Mouse (Mus musculus) stomach, embryonic 14.5 days (tissue): ENCODE results near the gene Prkag2. TPM values are rescaled to one million over a fixed set of nuclear protein-coding genes. Genes with fewer than 3 reads are reported as not detected.

Experiments used
- ATAC-seq: fragments of 200-750 bp; cut with Nextera tagmentation; 2 replicates; pipeline ENCODE4 v1.8.0; 2017; ENCODE audit warnings: low read depth, moderate TSS enrichment; ENCODE audit not compliant: insufficient number of reproducible peaks, insufficient read depth, low FRiP score
- H3K27ac ChIP-seq: fragments of 300-500 bp; sonication (generic); 2 replicates; pipeline ENCODE4 v1.5.1; 2014; ENCODE audit warnings: mild to moderate bottlenecking, low read length, moderate library complexity, mixed read lengths
- H3K27me3 ChIP-seq: fragments of 300-500 bp; sonication (generic); 2 replicates; pipeline ENCODE4 v1.6.1; 2014; ENCODE audit warnings: low read length, control low read depth, mixed read lengths; ENCODE audit not compliant: control insufficient read depth, insufficient read depth
- H3K36me3 ChIP-seq: fragments of 300-500 bp; sonication (generic); 2 replicates; pipeline ENCODE4 v1.6.1; 2014; ENCODE audit warnings: mild to moderate bottlenecking, control low read depth, low read length, moderate library complexity, mixed read lengths; ENCODE audit not compliant: control insufficient read depth, insufficient read depth
- H3K4me1 ChIP-seq: fragments of 300-500 bp; sonication (generic); 2 replicates; pipeline ENCODE4 v1.6.1; 2014; ENCODE audit warnings: low read length, control low read depth, mixed read lengths; ENCODE audit not compliant: control insufficient read depth, insufficient read depth
- H3K4me2 ChIP-seq: fragments of 300-500 bp; sonication (generic); replicated peaks from 2 replicates; pipeline ENCODE4 v1.6.1; 2014; ENCODE audit warnings: low read depth, low read length, control low read depth
- H3K4me3 ChIP-seq: fragments of 300-500 bp; sonication (generic); 2 replicates; pipeline ENCODE4 v1.5.1; 2014; ENCODE audit warnings: low read depth, low read length, control low read depth
- H3K9ac ChIP-seq: fragments of 300-500 bp; sonication (generic); replicated peaks from 2 replicates; pipeline ENCODE4 v1.6.1; 2014; ENCODE audit warnings: low read depth, mild to moderate bottlenecking, control low read depth, low read length, moderate library complexity, mixed read lengths
- H3K9me3 ChIP-seq: fragments of 300-500 bp; sonication (generic); 2 replicates; pipeline ENCODE4 v1.6.1; 2016; ENCODE audit warnings: low read depth, low read length, control low read depth; ENCODE audit not compliant: control insufficient read depth
- WGBS: fragments of 180-500 bp; shearing (Covaris S2); extraction: QIAGEN DNeasy Blood & Tissue Kit; methylation state at CpG from one replicate; pipeline ENCODE4 v1.1.7; 2014; 5-methylcytosine and 5-hydroxymethylcytosine counted together
- polyA plus RNA-seq: library from polyadenylated mRNA; unstranded; fragments of >200 nt; fragmentation: Nextera tagmentation; extraction: Ambion mirVana; gene quantifications from 2 replicates; pipeline ENCODE4 v1.2.1, GENCODE M21; 2014

Gene Prkag2
- polyA plus RNA-seq, 1 experiment from 2014 or later, result 54.7 TPM

GRCm38 (mm10) chr5:25115216-25115615 is 14.8 kb upstream of the Prkag2 start:
- no peak overlapping the region for H3K27ac ChIP-seq
- H3K27me3 ChIP-seq, result no peaks in the 10 kb centered on the region
- no peak for ATAC-seq
- H3K4me1 ChIP-seq, result no peaks in the 10 kb centered on the region
- H3K9ac ChIP-seq, result no peak overlapping the region
- H3K4me3 ChIP-seq, result no peak overlapping the region
- H3K36me3 ChIP-seq, result no peaks in the 10 kb centered on the region
- WGBS, result 61% methylated on average over 5 of the region's 5 CpGs
- H3K9me3 ChIP-seq, result no peaks in the 10 kb centered on the region
- H3K4me2 ChIP-seq, result no peak overlapping the region

- no peak overlapping the region for H3K27ac ChIP-seq
- no peak overlapping the region for H3K4me3 ChIP-seq
- no peaks in the 10 kb centered on the region for H3K36me3 ChIP-seq
- no peaks in the 10 kb centered on the region for H3K9me3 ChIP-seq
- H3K4me1 ChIP-seq, result no peaks in the 10 kb centered on the region
- no peak overlapping the region for H3K4me2 ChIP-seq
- no peaks in the 10 kb centered on the region for H3K27me3 ChIP-seq
- no peak overlapping the region for H3K9ac ChIP-seq
- no peak for ATAC-seq
These were observed 13.7 kb upstream of the Prkag2 start for GRCm38 (mm10) chr5:25114110-25114509.

GRCm38 (mm10) chr5:25110314-25110713 is 9.9 kb upstream of the Prkag2 start:
- Histone ChIP-seq H3K27me3 (no peaks in the 10 kb centered on the region), H3K36me3 (no peaks in the 10 kb centered on the region), H3K4me2 (no peak overlapping the region), H3K9me3 (no peaks in the 10 kb centered on the region), H3K9ac (no peak overlapping the region), H3K4me3 (no peak overlapping the region), H3K27ac (no peak overlapping the region), H3K4me1 (no peaks in the 10 kb centered on the region)
- ATAC-seq, result no peak
- WGBS, result 86% methylated on average over 3 of the region's 3 CpGs

- H3K9ac ChIP-seq, result no peak overlapping the region
- no peak overlapping the region for H3K4me3 ChIP-seq
- no peak overlapping the region for H3K27ac ChIP-seq
- no peaks in the 10 kb centered on the region for H3K27me3 ChIP-seq
- no peaks in the 10 kb centered on the region for H3K36me3 ChIP-seq
- H3K4me1 ChIP-seq, result peaks cover 4% of the 10 kb centered on the region; the same call in 1 of the 2 replicates
- no peak for ATAC-seq
- H3K4me2 ChIP-seq, result no peak overlapping the region
- no peaks in the 10 kb centered on the region for H3K9me3 ChIP-seq
These were observed 5.3 kb upstream of the Prkag2 start for GRCm38 (mm10) chr5:25105748-25106147.

DNA sequence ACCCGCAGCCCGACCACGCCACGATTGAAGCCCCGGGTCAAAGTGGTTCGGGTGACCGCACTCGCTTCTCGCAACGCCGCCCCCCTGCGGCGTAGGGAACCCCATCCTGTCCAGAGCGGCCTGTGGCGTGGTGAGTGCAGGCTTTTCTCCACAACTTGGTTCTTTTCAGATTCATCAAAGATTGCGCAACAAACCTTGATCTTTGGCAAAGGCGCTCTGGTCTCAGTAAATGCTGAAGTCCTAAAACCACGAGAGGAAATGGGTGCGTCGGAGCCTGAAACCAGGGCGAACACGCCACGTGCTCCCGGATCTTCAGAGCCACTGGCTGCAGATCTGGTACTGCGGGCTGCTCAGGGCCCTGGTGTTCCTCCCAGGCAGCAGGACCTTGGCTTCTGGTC is 683 bp upstream of the Prkag2 start:
- Histone ChIP-seq H3K4me2 (peak overlapping the region; percentile 97), H3K9ac (peak overlapping the region; percentile 36; the same call in 1 of the 2 replicates), H3K9me3 (no peaks in the 10 kb centered on the region), H3K4me1 (peaks cover 4% of the 10 kb centered on the region; the same call in 1 of the 2 replicates), H3K27ac (no peak overlapping the region), H3K4me3 (peak overlapping the region; percentile 59), H3K36me3 (no peaks in the 10 kb centered on the region), H3K27me3 (0 out of 2 replicates have a peak, but pooled peaks cover 4% of the 10 kb centered on the region)
- ATAC-seq, result peak; percentile 38; the same call in 1 of the 2 replicates
- WGBS, result 2% methylated on average over 25 of the region's 25 CpGs

GRCm38 (mm10) chr5:25100157-25100515 is 306 bp downstream of the Prkag2 start:
- H3K9ac ChIP-seq, result peak overlapping the region; percentile 25; the same call in 1 of the 2 replicates
- peaks cover 4% of the 10 kb centered on the region; the same call in 1 of the 2 replicates for H3K4me1 ChIP-seq
- 0% methylated on average over 26 of the region's 26 CpGs for WGBS
- H3K36me3 ChIP-seq, result no peaks in the 10 kb centered on the region
- H3K27ac ChIP-seq, result no peak overlapping the region
- 0 out of 2 replicates have a peak, but pooled peaks cover 4% of the 10 kb centered on the region for H3K27me3 ChIP-seq
- H3K4me2 ChIP-seq, result peak overlapping the region; percentile 97
- ATAC-seq, result peak; percentile 2; the same call in 1 of the 2 replicates
- peak overlapping the region; percentile 59 for H3K4me3 ChIP-seq
- H3K9me3 ChIP-seq, result no peaks in the 10 kb centered on the region

GRCm38 (mm10) chr5:25099367-25100156 is 880 bp downstream of the Prkag2 start:
- peak; percentile 56 for ATAC-seq
- Histone ChIP-seq H3K9me3 (no peaks in the 10 kb centered on the region), H3K36me3 (no peaks in the 10 kb centered on the region), H3K4me2 (peak overlapping the region; percentile 97), H3K4me3 (peak overlapping the region; percentile 59), H3K9ac (peak overlapping the region; percentile 25; the same call in 1 of the 2 replicates), H3K4me1 (peaks cover 4% of the 10 kb centered on the region; the same call in 1 of the 2 replicates), H3K27me3 (0 out of 2 replicates have a peak, but pooled peaks cover 4% of the 10 kb centered on the region), H3K27ac (no peak overlapping the region)
- under 1% methylated on average over 45 of the region's 45 CpGs for WGBS

GRCm38 (mm10) chr5:25097891-25098290 is 2.6 kb downstream of the Prkag2 start:
- H3K4me3 ChIP-seq, result no peak overlapping the region
- no peaks in the 10 kb centered on the region for H3K36me3 ChIP-seq
- H3K4me2 ChIP-seq, result no peak overlapping the region
- no peak overlapping the region for H3K9ac ChIP-seq
- peaks cover 4% of the 10 kb centered on the region; the same call in 1 of the 2 replicates for H3K4me1 ChIP-seq
- H3K9me3 ChIP-seq, result no peaks in the 10 kb centered on the region
- H3K27ac ChIP-seq, result no peak overlapping the region
- 0 out of 2 replicates have a peak, but pooled peaks cover 4% of the 10 kb centered on the region for H3K27me3 ChIP-seq
- ATAC-seq, result no peak
- 60% methylated on average over 3 of the region's 3 CpGs for WGBS
